Mouse (Mus musculus): Measurements from ENCODE around the gene Gm20696. TPM values are rescaled to one million over a fixed set of nuclear protein-coding genes. Genes with fewer than 3 reads are reported as not detected.
A peak's percentile ranks its signal among the peaks of the same experiment; 100 is the strongest.

The Gm20696 gene
- total RNA-seq, 4 experiments from 2014 or later = 0.72 to 1.3 (median 0.81) TPM

DNA sequence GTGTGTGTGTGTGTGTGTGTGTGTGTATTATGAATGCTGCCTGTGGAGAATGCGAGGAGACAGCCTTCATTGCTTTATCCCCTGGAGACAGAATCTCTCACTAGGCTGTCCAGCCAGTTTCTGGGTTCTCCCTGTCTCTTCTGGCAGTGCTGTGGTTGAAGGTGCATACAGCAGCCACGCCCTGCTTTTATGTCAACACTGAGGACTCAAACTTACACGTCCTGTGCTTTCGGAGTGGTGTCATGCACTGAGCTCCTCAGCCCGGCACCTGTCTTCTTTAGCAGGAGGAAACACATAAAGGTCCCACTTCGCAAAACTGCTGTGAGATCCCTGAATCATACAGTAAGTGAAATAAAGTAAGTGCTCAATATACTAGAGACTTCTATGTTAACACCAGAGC is 264.8 kb downstream of the Gm20696 start:
- DNase-seq (ENCODE audit: low spot score in 2 of 2) = no peak

DNA sequence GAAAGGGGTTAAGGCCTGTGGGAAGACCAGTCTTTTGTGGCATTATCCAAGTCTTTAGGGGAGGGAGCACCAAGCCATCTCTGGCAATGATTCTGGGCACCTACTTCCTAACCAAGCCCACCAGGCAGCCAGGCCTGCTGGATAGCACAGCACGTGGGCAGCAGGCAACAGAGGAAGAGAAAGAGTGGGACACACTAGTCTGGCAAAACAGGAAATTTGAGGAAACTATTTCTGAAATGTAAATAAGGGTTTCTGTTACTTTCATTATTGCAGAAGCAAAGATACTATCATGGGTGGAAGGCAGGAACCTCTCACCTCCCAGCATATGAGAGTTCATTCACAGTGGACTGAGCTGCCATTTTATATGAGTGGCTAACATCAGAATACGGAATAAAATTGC is 265.4 kb downstream of the Gm20696 start:
- DNase-seq (ENCODE audit: low spot score in 2 of 2) = no peak

DNA sequence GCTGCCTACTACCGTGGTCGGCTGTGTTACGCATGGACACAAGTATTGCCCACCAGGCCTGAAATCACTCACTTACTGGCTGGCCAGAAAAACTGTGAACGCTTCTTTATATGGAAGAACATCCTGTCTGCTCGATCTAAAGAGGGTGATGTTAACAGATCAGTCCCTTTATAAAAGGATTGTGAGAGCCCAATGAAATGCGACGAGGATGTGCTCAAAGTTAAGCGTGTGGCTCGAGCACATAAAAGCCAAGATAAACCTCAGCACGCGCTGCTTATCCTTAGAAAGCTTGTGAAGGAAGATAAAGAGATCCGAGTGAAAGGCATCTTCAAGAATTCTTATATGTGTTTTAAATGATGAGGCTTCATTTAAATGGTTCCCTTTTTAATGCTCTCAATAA is 270.9 kb downstream of the Gm20696 start:
- no peak for DNase-seq (ENCODE audit: low spot score in 2 of 2)

DNA sequence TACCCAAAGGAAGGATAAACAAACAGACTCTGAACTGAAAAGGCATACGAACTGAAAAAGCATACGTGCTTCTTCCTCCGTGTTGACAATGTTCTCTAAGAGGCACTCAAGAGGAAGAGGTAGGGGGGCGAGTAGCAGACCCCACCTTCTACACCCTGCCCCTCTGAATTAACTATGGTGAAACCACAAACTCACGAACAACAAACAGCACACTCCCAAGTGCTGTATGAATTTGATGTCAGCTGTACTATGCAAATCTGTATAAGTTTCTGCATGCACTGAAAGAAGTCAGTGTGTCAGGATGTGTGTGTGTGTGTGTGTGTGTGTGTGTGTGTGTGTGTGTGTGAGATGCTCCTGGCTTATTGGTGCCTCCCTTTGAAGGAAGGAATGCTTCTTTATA is 271.8 kb downstream of the Gm20696 start:
- DNase-seq (ENCODE audit: low spot score in 2 of 2) = no peak

DNA sequence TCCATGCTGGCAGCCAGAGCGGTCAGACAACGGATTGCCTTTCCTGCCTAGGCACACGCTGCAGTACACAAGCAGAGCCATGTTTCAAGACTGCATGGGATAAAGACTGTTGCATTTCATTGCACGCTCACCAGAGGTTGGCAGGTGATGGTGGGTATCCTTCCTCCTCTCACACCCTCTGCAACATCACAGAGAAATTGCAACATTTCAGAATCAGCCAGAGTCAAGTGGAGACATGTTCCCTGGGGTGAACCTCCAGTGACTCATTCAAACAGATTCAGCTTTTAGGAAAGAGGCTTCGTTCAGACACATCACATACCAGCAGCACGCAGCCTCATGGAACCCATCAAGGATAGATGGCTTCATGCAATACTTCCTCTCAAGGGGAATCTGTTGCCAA is 274.1 kb downstream of the Gm20696 start:
- DNase-seq (ENCODE audit: low spot score in 2 of 2) = no peak

DNA sequence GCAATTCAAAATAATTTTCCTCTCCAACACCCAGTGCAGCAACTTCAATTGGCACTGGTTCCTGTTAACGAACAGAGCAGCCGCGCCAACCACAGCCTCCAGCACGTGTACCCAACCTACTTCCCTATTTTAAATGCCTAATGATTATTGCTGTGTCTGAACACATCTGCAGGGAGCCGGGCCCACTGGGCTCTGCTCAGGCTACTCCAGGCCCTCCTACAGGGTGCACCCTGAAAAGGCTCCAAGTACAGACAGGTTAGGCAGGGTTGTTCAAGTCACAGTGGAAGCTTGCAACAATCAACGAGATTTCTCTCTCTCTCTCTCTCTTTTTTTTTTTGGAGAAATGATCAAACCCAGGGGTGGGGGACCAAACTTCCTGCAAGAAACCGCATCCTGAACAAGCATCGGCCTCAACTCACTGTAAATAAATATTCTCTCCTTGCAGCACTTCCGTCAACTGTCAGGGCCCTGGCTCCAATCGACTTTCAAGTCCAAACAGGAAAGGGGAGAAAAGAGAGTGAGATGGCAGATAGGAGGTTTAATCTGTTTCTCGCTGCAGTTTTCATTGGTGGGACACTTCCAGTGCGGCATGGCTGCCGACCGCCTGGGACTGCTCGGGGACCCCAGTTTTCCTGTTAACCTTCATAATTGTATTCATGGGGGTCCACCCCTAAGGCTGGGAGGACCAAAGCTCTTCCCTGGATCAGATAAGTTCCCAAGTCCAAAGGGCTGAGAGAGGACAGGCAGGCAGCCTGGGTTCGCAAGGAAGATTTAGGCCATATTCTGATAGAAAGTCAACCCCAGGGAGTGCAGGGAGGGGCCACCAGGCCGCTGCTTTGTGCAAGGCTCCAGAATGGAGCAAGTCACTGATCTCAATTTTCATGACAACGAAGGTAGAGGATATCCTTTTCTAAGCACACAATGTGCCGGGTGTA is 277.6 kb downstream of the Gm20696 start:
- peak in 1 of 2 experiments; percentile 8 for DNase-seq (ENCODE audit: low spot score in 2 of 2)

DNA sequence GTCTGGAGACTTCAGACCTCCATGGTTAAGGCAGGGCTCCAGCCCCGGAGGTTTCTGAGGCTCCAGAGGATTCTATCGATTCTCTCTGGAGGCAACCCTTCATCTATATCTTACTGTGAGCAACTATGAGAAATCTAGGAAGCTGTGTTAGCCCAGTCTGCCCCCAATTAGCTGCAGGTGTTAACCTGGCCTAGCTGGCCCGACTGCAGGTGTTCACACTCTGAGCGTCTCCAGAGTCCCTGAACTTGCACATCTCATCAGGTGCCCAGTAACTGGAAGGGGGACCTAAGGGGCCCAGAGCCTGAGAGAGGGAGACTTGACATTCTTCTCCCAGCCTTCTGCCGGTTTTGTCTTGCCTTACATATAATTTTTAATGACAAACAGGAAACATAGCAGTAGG is 278.6 kb downstream of the Gm20696 start:
- no peak for DNase-seq (ENCODE audit: low spot score in 2 of 2)

DNA sequence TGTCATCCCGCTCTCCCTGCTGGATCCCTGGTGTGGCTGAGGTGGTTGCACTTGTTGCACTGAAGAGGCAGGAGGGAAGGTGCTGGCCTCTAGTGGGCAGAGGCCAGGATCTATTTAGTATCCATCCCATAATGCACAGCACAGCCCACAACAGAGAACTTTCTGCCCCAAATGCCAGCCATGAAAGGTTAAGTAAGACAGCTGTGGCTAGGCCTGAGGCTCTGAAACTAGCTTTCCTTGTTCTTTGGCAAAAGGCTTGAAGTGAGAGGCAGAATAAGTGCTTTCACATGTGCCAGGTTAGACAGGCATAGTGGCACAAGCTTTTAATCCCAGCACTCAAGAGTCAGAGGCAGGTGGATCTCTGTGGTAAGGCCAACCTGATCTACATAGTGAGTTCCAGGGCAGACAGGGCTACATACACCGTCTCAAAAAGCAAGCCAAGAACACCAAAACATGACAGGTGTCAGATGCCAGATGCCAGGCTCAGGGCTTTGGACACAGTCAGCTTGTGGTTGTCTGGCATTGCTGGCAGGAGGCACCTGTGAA is 281.5 kb downstream of the Gm20696 start:
- DNase-seq (ENCODE audit: low spot score in 2 of 2) = no peak

DNA sequence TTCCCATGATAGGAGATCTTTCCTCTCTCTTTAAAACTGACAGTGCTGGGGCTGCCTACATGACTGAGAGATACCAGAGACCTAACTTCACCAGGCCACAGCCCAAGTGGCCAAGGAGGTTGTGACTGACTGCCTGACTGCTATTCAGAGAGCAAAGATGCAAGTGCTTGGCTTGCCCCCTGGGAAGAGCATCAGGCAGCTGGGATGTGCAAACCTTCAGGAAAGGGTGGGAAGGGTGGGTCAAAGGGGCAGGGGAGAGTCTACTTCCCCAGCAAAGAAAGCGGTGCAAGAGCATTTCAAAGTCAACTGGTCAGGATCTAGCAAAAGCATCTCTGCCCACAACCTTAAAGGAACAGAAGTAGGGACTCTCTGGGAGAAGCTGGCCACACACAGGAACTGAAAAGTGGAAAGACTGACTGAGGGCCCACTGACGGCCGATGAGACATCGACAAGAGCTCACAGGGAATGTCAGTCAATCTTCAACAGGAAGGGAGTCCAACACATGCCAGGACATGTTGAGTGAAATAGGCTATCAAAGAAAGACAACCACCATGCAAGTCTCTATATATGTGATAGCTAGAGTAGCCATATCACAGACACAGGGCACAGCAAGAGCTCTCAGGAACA is 282.6 kb downstream of the Gm20696 start:
- no peak for DNase-seq (ENCODE audit: low spot score in 2 of 2)

DNA sequence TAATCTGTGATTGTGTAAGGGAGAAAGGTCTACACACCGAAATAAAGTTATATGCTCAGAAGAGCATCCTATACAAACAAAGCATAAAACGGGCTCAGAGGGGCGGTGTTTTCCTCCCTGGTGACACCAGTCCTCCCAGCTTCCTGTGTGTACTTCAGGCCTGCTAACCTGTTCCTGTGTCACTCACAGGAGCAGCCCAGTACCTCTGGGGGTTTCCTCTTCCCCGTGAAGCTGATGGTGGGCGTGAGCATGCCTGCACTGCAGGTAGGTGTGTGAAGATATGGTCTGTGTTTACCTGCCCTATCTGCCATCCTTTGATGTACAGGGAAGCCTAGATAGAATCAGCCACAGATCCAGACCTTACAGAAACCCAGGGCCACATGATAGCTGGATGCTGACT is 286.5 kb downstream of the Gm20696 start:
- DNase-seq (ENCODE audit: low spot score in 2 of 2) = no peak

DNA sequence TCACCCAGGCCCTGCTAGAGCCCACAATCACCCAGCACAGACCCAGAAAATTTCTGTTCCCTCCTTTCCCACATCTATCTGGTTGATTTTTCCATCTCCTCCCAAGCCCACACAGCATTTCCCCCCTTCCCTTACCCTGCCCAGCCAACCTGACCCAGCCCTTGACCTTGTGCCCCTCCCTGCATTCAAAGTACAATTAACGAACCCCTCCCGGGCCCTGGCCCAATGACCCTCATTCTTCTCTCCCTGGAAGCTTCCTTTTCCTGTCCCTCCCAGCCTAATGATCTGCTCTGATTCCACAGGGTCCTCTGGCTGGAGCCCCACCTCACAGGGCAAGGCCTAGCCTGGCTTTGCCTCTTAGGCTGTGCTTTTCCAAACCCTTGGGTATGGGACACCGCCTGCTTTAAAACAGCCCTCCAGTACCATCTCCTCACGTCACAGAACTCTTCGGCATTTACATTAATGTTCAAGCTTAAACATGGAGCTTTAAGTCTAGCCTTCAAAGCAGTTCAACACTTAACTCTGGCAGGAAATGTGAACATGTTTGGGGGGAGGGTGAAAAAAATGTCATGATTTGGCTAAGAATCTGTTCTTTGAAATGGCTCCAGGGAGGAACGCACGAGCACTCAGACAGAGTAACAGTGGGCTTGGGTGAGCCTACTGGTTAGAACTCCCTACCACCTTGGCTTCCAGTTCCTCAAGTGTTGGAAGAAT is 287.4 kb downstream of the Gm20696 start:
- peak in 1 of 2 experiments; percentile 8 for DNase-seq (ENCODE audit: low spot score in 2 of 2)

DNA sequence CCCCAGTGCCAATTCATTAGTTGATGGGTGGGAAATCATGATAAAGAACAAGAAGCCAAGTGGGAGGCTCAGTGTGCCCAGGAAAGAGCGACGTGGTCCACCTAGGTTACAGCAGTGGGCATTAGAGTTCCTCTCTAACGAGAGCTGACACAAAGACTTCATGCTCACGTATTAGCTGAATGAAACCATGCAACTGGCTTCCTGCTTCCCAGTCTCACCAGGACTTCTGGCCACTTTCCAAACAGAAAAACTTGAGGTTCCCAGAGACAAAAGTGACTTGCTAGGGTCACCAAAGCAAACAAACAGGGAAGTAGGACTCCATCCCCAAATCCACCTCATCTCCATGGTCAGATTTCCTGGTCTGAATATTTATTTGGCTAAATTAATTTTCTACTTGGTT is 288.9 kb downstream of the Gm20696 start:
- no peak for DNase-seq (ENCODE audit: low spot score in 2 of 2)

DNA sequence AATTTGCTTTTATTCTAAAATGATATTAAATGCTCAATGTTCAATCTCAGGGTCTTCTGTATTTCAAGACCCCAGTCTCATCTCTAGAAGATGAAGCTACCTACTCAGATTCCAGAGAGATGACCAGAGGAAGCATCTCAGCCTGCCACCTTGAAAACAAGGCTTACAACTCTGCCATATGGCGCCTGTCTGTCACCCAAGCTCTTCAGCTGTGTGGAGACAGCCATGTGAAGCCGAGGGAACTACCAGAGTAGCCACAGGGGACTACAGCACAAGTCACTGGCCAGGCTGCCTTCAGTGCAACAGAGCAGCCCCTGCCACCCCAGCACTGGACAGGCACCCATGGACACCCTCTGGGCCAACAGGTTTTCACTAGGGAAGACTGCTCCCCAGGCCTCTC is 289.5 kb downstream of the Gm20696 start:
- no peak for DNase-seq (ENCODE audit: low spot score in 2 of 2)

DNA sequence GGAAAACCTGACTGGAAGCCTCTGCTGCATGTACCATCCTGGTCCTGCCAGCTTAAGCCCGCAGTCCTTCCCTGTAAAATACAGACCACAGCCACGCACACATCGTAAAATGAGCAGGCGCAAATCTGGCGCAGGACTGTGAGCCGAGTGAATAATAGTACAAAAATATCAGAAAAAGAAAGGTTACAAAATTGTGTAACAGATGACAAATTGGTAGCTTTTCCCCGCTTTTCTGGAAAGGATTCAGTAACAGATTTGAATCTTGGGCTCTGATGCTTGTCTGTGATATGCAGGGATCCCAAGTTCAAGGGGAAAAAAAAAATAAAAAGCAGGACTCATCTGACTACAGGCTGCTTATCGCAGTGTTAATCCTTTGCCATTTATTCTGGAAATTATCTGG is 289.9 kb downstream of the Gm20696 start:
- DNase-seq (ENCODE audit: low spot score in 2 of 2) = no peak

DNA sequence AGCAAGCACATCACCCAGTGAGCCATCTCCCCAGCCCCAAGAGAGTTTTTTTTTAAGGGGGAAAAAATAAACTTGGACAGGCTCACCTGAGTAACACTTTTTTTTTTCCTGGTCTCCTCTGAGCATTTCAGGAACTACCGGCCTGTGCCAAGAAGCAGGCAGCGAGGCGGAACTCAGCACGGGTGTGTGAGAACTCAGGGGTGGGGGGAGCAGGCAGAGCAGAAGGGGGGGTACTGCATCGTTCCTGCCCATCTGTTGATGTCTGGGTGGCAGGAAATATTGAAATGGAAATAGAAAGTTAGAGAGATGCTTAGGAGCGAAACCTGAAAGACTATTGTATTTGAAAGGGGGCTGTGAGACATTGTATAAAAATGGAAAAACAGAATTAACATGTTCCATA is 290.7 kb downstream of the Gm20696 start:
- no peak for DNase-seq (ENCODE audit: low spot score in 2 of 2)

DNA sequence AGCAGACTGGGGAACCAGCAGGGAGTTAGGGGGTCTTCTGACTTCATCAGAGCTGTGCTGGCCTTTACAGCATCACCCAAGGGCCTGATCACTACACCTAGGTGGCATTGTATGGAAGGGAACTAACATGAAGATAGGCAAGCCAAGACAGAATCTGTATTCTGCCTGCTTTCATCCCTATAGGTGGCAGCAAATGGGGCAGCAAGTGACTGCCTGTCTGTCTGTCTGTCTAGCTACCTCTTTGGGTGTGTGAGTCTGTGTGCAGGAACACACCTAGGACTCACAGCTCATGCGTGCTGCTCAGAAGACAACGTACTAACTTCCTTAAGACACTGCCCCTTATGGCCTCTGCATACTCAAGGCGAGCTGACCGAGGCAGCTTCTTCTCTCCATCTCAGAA is 291.2 kb downstream of the Gm20696 start:
- DNase-seq (ENCODE audit: low spot score in 2 of 2) = no peak

DNA sequence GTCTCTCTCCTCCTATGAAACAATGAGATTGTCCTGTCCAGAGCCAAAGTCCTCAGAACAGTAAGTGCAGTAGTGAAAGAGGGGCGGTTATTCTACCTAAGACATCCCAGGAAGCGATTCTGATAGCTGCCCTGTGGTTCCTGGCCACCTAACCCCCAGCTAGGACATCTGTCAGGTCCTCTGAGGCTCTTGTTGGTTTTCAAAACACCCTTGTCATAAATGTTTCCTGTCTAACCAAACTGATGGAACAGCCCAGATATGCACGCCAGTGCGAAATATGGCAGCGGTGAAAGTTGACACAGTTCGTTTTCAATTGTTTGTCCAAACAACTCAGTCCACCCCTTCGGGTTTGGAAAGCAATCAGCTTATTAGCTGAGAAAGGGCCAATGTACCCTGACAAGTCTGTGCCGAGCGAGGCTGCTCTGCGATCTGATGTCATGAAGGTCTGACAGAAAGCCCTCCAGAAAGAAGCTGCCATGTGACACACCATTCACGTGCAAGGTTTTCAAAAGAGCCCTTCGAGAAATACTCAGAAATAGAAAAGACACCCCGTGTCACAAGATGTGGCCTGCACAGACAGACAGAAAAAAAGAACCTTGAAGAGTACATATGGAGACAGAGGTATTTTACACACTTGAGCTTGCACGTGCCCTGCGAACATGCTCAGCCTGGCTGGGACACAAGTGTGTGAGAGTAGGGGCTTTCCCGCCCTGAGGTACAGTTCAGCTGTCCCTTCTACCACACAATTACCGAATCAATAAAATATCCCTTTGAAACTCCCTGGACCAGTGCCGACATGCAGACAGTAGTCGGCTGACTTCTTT is 291.9 kb downstream of the Gm20696 start:
- no peak for DNase-seq (ENCODE audit: low spot score in 2 of 2)

DNA sequence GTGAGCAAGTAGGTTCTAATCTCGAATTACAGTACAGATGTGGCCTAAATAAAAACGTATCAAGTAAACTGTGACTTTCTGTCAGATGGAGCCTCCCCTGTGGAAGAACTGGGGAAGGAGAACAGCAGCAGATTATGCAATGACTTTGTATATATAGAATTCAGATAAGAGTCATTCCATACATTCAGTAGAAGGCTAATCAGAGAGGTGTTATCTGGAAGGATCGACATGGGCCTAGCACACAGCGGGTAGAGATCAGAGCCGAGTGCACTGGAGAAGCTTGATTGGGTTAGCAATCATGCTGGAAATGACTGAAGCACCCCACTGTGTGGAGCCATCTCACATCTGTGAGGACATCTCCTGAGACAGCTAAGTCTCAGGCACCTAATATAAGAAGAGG is 294.2 kb downstream of the Gm20696 start:
- no peak for DNase-seq (ENCODE audit: low spot score in 2 of 2)

DNA sequence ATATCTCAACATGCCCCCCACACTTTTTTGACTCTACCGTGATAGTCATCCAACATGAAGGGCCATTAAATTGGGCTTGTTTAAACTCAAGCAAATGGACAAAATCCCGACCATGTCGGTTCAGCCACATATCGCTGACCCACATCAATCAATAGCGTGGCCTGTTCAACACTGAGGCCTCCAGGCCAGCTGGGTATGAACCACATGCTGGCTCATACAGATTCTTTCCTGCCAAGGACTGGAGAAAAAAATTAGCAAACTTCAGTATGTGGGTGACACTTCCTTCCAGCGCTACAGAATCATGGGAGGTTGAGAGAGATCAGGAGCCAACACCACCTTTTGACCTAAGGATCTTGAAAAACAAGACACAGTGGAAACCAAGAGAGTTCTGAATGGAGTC is 294.6 kb downstream of the Gm20696 start:
- no peak for DNase-seq (ENCODE audit: low spot score in 2 of 2)

DNA sequence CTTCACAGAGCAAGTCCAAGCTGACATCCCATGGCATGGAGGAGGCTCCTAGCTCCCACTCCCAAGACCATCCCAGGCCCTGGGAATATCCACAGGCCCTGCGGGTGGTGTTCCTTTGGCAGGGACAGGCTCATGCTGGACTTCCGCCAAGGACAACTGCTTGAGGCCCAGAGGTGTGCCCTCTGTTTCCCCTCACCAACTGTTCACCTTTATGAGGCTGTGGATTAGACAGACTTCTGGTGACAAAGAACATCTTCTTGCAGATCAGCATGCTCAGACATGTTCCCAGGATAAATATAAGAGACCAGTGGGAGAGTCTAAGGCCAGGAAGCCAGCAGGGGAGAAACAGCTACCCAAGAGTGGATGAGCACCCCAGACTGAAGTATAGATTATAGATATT is 296.7 kb downstream of the Gm20696 start:
- no peak for DNase-seq (ENCODE audit: low spot score in 2 of 2)

DNA sequence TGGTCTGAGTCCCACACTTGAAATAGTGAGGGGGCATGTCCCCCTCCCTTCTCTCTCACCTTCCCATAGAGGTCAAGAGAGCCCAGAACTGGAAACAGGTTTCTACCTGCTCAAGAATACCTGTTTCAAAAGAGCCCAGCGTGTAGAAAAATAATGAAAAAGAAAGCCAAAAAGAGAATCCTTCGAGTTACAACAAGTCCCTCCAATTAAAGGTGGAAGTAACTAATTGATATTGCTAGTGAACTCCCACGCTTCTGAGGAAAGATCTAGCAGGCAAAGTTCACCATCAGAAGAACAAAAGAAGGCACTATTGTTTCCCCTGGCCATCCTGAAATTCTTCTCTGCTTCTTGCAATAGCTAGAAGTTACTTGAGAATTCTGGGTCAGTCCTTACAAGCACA is 297.4 kb downstream of the Gm20696 start:
- DNase-seq (ENCODE audit: low spot score in 2 of 2) = no peak

Data from gastrocnemius, adult 8-10 months (tissue).